Mouse (Mus musculus) cerebellum, adult 9-11 months (tissue): ENCODE results near the gene Btnl1.

Experiments
- DNase-seq: peaks from one replicate; pipeline ENCODE4 v3.0.0; 2022

Btnl1 gene

DNA sequence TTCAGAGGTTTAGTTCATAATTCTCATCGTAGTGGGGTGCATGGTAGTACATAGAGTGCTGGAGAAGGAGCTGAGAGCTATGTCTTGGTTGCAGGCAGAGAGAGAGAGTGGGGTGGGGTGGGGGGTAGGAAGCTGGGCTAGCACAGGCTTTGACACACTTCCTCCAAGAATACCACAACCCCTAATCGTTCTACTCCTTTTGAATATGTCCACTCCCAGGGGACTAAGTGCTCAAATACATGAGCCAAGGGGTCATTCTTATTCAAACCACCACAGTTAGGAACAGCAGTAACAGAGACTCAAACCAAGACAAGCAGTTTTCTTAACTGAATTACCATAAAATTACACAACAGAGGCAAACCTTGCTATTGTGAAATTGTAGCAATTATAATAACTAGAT, 9.7 kb downstream of the Btnl1 start:
- no peak for DNase-seq

DNA sequence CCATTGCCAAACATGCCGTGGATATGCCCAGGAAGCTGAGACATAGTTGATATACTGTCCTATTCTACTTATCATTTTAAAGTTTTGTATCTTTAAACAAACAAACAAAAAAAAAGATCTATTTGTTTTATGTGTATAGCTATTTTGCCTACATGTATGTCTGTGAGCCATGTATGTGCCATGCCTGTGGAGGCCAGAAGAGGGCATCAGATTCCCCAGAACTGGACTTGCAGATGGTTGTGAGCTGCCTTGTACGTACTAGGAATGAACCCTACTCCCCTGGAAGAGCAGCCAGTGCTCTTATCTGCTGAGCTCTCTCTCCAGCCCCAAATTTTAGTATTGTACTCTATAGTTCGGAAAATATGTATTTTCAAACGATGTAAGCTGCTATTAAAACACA, 11.6 kb downstream of the Btnl1 start:
- DNase-seq, result no peak

DNA sequence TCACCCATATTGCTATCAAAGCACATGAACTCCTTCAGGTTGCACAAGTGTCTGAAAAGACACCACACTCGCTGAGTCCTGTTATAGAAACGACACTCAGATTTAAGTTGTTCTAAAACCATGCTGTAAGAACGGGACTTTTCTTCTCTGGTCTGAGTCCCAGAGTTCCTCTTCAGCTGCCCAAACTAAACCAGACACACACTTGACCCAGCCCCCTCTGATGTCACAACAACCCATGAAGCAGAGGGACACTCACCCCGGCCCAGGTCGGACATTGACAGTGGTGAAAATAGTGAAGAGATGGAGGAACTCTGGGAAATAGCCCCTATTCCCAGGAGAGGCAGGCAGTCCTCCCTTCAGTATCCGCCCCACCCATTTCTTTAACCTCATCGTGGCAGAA, 14.6 kb downstream of the Btnl1 start:
- no peak for DNase-seq

DNA sequence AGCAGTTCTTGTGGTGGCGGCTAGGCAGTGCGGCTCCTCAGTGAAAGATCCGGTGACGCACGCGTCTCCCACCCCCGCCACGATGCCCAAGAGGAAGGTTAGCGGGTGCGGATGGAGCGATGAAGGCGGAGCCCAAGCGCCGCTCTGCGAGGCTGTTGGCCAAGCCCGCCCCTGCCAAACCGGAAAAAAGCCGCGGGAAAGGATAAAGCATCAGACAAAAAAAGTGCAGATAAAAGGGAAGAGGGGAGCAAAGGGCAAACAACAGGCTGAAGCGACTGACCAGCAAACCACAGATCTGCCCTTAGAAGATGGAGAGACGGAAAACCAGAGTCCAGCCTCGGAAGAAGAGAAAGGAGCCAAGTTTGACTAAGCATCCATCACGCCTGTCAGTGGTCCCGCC, 15.4 kb downstream of the Btnl1 start:
- DNase-seq, result no peak

DNA sequence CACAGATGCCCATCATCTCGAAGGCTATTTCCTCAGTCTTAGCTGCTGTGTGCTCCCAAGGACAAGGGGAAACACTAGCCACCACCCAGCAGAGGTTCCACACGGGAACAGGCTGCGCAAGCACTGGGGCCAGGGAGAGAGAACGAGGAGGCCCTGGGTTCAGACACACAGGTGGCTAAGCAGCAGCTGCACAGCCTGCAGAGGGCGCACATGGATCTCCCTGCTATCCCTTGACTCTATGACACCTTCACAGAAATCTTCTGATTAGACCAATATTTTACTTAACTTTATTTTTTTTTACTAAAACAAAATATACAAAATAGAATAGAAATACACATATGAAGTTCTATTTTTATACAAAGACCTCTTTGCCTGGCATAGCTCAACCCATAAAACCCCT, 20.4 kb downstream of the Btnl1 start:
- DNase-seq, result no peak

DNA sequence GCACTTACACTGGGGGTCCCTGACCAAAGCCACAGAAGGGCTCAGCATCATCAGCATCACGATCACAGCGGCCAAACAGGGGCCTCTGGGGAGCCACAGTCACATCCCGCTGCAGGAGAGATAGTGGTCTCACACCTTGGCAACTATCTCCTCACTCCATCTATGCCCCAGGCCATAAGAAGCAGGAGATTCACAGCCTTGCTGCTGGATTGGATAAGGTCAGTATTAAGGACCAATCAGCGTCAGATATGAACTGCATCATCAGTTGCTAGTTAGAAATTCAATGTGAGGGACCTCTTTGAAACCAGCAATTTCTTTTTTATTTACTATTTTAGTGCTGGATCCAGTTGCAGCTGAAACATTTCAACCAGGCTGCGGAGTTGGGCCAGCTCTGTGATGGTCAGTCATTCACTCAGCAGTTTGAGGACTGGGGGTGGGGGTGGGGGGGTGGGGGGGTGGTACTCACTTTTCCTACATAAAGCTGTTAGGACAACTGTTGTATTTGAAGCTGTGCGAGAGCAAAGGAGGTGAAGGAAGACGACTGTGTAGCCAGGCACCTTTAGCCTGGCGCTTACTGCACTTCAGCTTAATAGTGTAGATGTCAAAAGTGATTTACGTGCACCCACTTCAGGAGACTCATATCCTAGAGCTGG, 21.3 kb downstream of the Btnl1 start:
- DNase-seq, result peak; percentile 76

DNA sequence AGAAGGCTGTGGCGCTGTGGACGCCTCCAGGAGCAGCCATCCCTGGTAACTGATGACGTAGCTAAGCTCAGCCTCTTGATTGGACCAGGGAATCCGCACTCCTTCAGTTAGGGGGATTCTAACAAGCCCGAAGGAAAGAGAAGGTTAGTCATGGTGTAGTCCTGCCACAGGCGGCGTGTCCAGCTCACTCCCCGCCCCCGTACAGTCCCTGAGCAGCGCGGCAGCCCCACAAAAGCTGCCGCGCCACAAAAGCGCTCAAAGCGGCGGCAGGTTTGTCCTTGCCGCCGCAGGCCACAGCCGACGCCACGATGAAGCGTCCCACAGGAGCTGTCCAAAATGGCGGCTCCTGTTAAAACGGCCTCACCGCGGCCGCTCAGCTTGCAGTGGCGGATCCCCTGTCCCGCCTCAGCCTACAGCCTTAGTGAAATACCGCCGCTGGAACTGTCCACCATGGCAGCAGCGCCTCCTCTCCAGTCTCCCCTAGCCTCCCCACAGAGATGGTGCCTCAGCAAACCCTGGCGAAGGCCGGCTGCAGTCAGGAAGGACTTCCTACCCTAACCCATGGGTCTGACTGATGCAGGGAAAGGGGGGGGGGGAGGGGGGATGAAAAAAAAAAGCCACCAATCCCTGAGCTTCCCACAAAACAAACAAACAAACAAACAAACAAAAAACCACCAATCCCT, 21.9 kb downstream of the Btnl1 start, which contains the start of gene BC051142:
Gene BC051142, plus strand, starts transcription at position 110 of the 683 bp plus-strand sequence.
- peak; percentile 94 for DNase-seq

DNA sequence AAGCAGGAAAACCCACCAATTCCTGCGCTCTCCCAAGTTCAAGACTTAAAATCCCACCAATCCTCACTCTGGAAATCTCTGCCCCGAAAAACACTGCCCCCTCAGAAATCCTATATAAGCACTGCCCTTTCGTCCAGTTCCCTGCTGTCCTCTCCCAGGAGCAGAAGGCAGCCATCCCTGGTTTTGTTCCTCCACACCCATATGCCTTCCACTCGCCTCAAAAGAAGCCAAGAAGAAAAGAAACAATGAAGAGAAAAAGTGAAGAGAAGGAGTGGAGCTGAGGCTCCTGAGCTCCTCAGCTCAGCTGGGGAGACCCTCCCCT, 22.4 kb downstream of the Btnl1 start:
- DNase-seq, result peak; percentile 33

DNA sequence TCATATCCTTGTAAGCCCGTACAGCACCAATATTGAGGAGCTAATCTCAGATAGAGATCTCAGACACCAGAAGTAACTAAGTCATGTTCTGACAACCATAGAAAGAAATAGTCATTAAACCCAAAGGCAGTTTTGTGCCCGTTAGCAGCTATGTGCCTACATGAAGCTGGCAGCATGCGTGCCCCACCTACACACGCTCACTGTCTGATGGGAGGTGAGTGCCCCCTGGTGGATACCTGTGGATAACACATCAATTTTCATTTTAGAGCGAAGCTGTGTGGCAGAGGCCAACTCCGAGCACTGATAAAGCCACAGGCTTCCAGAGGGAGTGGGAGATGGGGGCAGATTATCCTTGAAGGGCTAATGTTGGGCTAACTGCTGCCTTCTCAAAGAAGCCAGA, 34.2 kb downstream of the Btnl1 start:
- peak; percentile 65 for DNase-seq

DNA sequence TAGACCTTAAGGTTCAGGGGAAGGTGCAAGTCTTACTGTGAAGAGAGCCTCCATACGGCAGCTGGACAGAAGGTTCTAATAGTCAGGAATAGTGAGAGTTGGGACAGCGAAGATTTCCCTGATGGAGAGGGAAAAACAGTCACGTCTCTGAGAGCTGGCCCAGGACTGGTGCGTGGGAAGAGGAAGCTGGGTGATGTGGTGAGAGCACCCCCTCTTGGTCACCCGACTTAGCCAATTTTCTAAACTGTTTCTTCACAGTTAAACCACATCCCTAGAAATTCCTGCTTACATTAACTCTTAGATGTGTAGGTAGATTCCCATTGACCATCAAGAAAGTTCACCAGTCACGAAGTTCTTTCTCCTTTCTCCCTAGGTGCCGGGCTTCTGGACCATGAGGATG, 43.1 kb downstream of the Btnl1 start:
- no peak for DNase-seq

DNA sequence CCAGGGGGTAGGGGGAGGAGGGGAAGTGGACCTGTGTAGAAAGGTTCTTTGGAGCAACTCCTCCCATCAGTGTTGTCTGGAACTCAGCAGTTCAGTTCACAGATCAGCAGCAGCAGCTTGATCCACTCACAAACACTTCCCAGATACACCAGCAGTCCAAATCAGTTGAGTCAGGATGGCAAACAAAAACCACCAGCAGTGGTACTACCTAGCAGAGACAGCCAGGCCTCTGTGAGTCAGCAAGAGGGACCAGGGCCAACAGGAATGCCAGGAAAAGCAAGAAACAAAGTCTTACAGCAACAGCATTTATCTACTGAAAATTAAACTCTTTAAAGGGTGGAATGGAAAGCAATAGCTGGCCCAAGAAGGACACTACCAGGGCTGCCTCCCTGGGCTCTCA, 50.7 kb downstream of the Btnl1 start:
- no peak for DNase-seq
